Mouse (Mus musculus): ENCODE results near the gene 1700007K13Rik. TPM values are rescaled to one million over a fixed set of nuclear protein-coding genes. Genes with fewer than 3 reads are reported as not detected.

1700007K13Rik gene
- polyA plus RNA-seq, 1 experiment from 2014 or later: not detected

- Histone ChIP-seq H3K9me3 (ENCODE audit: control insufficient read depth, low read length) (no peaks in the 10 kb centered on the region), H3K9ac (ENCODE audit: low read depth, low read length) (no peak overlapping the region), H3K4me1 (ENCODE audit: control insufficient read depth, insufficient read depth, low read length) (no peaks in the 10 kb centered on the region), H3K4me2 (ENCODE audit: low read depth, low read length) (no peak overlapping the region), H3K4me3 (ENCODE audit: low read length) (no peak overlapping the region), H3K27ac (ENCODE audit: low read length) (no peak overlapping the region), H3K36me3 (ENCODE audit: control insufficient read depth, insufficient read depth, low read length) (no peaks in the 10 kb centered on the region), H3K27me3 (replicated peaks; ENCODE audit: control insufficient read depth, insufficient read depth, low read length) (no peaks in the 10 kb centered on the region)
- no peak for ATAC-seq
- WGBS: 41% methylated on average over 6 of the region's 6 CpGs
Measured at GRCm38 (mm10) chr2:28430846-28431245, 35.3 kb downstream of the 1700007K13Rik start.

- 87% methylated on average over 6 of the region's 6 CpGs for WGBS
Measured at GRCm38 (mm10) chr2:28427226-28427625, 38.9 kb downstream of the 1700007K13Rik start.

GRCm38 (mm10) chr2:28423167-28423566 is 43.0 kb downstream of the 1700007K13Rik start:
- no peak overlapping the region for H3K9ac ChIP-seq (ENCODE audit: low read depth, low read length)
- no peaks in the 10 kb centered on the region for H3K36me3 ChIP-seq (ENCODE audit: control insufficient read depth, insufficient read depth, low read length)
- no peak overlapping the region for H3K27ac ChIP-seq (ENCODE audit: low read length)
- 38% methylated on average over 3 of the region's 3 CpGs for WGBS
- ATAC-seq: no peak
- no peak overlapping the region for H3K4me3 ChIP-seq (ENCODE audit: low read length)
- no peak overlapping the region for H3K4me2 ChIP-seq (ENCODE audit: low read depth, low read length)
- H3K9me3 ChIP-seq (ENCODE audit: control insufficient read depth, low read length): no peaks in the 10 kb centered on the region
- no peaks in the 10 kb centered on the region for H3K27me3 ChIP-seq (replicated peaks; ENCODE audit: control insufficient read depth, insufficient read depth, low read length)
- no peaks in the 10 kb centered on the region for H3K4me1 ChIP-seq (ENCODE audit: control insufficient read depth, insufficient read depth, low read length)

More at GRCm38 (mm10) chr2:28427226-28427625, 38.9 kb downstream of the 1700007K13Rik start:
- no peak overlapping the region for H3K4me2 ChIP-seq (ENCODE audit: low read depth, low read length)
- H3K27ac ChIP-seq (ENCODE audit: low read length): no peak overlapping the region
- no peak for ATAC-seq
- H3K4me3 ChIP-seq (ENCODE audit: low read length): no peak overlapping the region
- no peaks in the 10 kb centered on the region for H3K36me3 ChIP-seq (ENCODE audit: control insufficient read depth, insufficient read depth, low read length)
- H3K9ac ChIP-seq (ENCODE audit: low read depth, low read length): no peak overlapping the region
- no peaks in the 10 kb centered on the region for H3K4me1 ChIP-seq (ENCODE audit: control insufficient read depth, insufficient read depth, low read length)
- no peaks in the 10 kb centered on the region for H3K27me3 ChIP-seq (replicated peaks; ENCODE audit: control insufficient read depth, insufficient read depth, low read length)
- no peaks in the 10 kb centered on the region for H3K9me3 ChIP-seq (ENCODE audit: control insufficient read depth, low read length)

- WGBS: 27% methylated on average over 4 of the region's 4 CpGs
- H3K27me3 ChIP-seq (replicated peaks; ENCODE audit: control insufficient read depth, insufficient read depth, low read length): no peaks in the 10 kb centered on the region
- no peak overlapping the region for H3K9ac ChIP-seq (ENCODE audit: low read depth, low read length)
- H3K4me1 ChIP-seq (ENCODE audit: control insufficient read depth, insufficient read depth, low read length): no peaks in the 10 kb centered on the region
- H3K9me3 ChIP-seq (ENCODE audit: control insufficient read depth, low read length): no peaks in the 10 kb centered on the region
- no peak for ATAC-seq
- H3K27ac ChIP-seq (ENCODE audit: low read length): no peak overlapping the region
- H3K4me3 ChIP-seq (ENCODE audit: low read length): no peak overlapping the region
- no peak overlapping the region for H3K4me2 ChIP-seq (ENCODE audit: low read depth, low read length)
- H3K36me3 ChIP-seq (ENCODE audit: control insufficient read depth, insufficient read depth, low read length): no peaks in the 10 kb centered on the region
Measured at GRCm38 (mm10) chr2:28419898-28420297, 46.2 kb downstream of the 1700007K13Rik start.

- H3K27me3 ChIP-seq (replicated peaks; ENCODE audit: control insufficient read depth, insufficient read depth, low read length): no peaks in the 10 kb centered on the region
- no peaks in the 10 kb centered on the region for H3K9me3 ChIP-seq (ENCODE audit: control insufficient read depth, low read length)
- no peak overlapping the region for H3K4me3 ChIP-seq (ENCODE audit: low read length)
- WGBS: 43% methylated on average over 2 of the region's 2 CpGs
- no peak overlapping the region for H3K4me2 ChIP-seq (ENCODE audit: low read depth, low read length)
- H3K36me3 ChIP-seq (ENCODE audit: control insufficient read depth, insufficient read depth, low read length): no peaks in the 10 kb centered on the region
- H3K9ac ChIP-seq (ENCODE audit: low read depth, low read length): no peak overlapping the region
- ATAC-seq: peak; percentile 44; the same call in 1 of the 2 replicates
- H3K4me1 ChIP-seq (ENCODE audit: control insufficient read depth, insufficient read depth, low read length): no peaks in the 10 kb centered on the region
- H3K27ac ChIP-seq (ENCODE audit: low read length): no peak overlapping the region
Measured at GRCm38 (mm10) chr2:28418034-28418433, 48.1 kb downstream of the 1700007K13Rik start.

GRCm38 (mm10) chr2:28416511-28416910 is 49.6 kb downstream of the 1700007K13Rik start:
- WGBS: 92% methylated on average over 1 of the region's 1 CpGs
- no peak overlapping the region for H3K4me2 ChIP-seq (ENCODE audit: low read depth, low read length)

GRCm38 (mm10) chr2:28415387-28416024 is 50.6 kb downstream of the 1700007K13Rik start:
- H3K27ac ChIP-seq (ENCODE audit: low read length): no peak overlapping the region
- no peaks in the 10 kb centered on the region for H3K27me3 ChIP-seq (replicated peaks; ENCODE audit: control insufficient read depth, insufficient read depth, low read length)
- no peaks in the 10 kb centered on the region for H3K9me3 ChIP-seq (ENCODE audit: control insufficient read depth, low read length)
- H3K4me2 ChIP-seq (ENCODE audit: low read depth, low read length): no peak overlapping the region
- ATAC-seq: no peak
- no peaks in the 10 kb centered on the region for H3K36me3 ChIP-seq (ENCODE audit: control insufficient read depth, insufficient read depth, low read length)
- no peaks in the 10 kb centered on the region for H3K4me1 ChIP-seq (ENCODE audit: control insufficient read depth, insufficient read depth, low read length)
- H3K4me3 ChIP-seq (ENCODE audit: low read length): no peak overlapping the region
- no peak overlapping the region for H3K9ac ChIP-seq (ENCODE audit: low read depth, low read length)
- 65% methylated on average over 10 of the region's 10 CpGs for WGBS

More at GRCm38 (mm10) chr2:28416511-28416910, 49.6 kb downstream of the 1700007K13Rik start:
- no peak for ATAC-seq
- H3K9me3 ChIP-seq (ENCODE audit: control insufficient read depth, low read length): no peaks in the 10 kb centered on the region
- no peak overlapping the region for H3K9ac ChIP-seq (ENCODE audit: low read depth, low read length)
- no peaks in the 10 kb centered on the region for H3K27me3 ChIP-seq (replicated peaks; ENCODE audit: control insufficient read depth, insufficient read depth, low read length)
- H3K27ac ChIP-seq (ENCODE audit: low read length): no peak overlapping the region
- H3K36me3 ChIP-seq (ENCODE audit: control insufficient read depth, insufficient read depth, low read length): no peaks in the 10 kb centered on the region
- H3K4me3 ChIP-seq (ENCODE audit: low read length): no peak overlapping the region
- no peaks in the 10 kb centered on the region for H3K4me1 ChIP-seq (ENCODE audit: control insufficient read depth, insufficient read depth, low read length)

GRCm38 (mm10) chr2:28414757-28415137 is 51.4 kb downstream of the 1700007K13Rik start:
- no peak for ATAC-seq

GRCm38 (mm10) chr2:28414116-28414756 is 51.9 kb downstream of the 1700007K13Rik start:
- 85% methylated on average over 5 of the region's 5 CpGs for WGBS
- H3K27ac ChIP-seq (ENCODE audit: low read length): no peak overlapping the region

More at GRCm38 (mm10) chr2:28414757-28415137, 51.4 kb downstream of the 1700007K13Rik start:
- WGBS: 93% methylated on average over 5 of the region's 5 CpGs
- Histone ChIP-seq H3K27ac (ENCODE audit: low read length) (no peak overlapping the region), H3K4me3 (ENCODE audit: low read length) (no peak overlapping the region), H3K36me3 (ENCODE audit: control insufficient read depth, insufficient read depth, low read length) (no peaks in the 10 kb centered on the region), H3K9me3 (ENCODE audit: control insufficient read depth, low read length) (no peaks in the 10 kb centered on the region), H3K4me2 (ENCODE audit: low read depth, low read length) (no peak overlapping the region), H3K27me3 (replicated peaks; ENCODE audit: control insufficient read depth, insufficient read depth, low read length) (no peaks in the 10 kb centered on the region), H3K4me1 (ENCODE audit: control insufficient read depth, insufficient read depth, low read length) (no peaks in the 10 kb centered on the region), H3K9ac (ENCODE audit: low read depth, low read length) (no peak overlapping the region)

More at GRCm38 (mm10) chr2:28414116-28414756, 51.9 kb downstream of the 1700007K13Rik start:
- H3K4me3 ChIP-seq (ENCODE audit: low read length): no peak overlapping the region
- H3K4me2 ChIP-seq (ENCODE audit: low read depth, low read length): no peak overlapping the region
- no peak overlapping the region for H3K9ac ChIP-seq (ENCODE audit: low read depth, low read length)
- no peaks in the 10 kb centered on the region for H3K36me3 ChIP-seq (ENCODE audit: control insufficient read depth, insufficient read depth, low read length)
- H3K4me1 ChIP-seq (ENCODE audit: control insufficient read depth, insufficient read depth, low read length): no peaks in the 10 kb centered on the region
- no peaks in the 10 kb centered on the region for H3K27me3 ChIP-seq (replicated peaks; ENCODE audit: control insufficient read depth, insufficient read depth, low read length)
- ATAC-seq: no peak
- no peaks in the 10 kb centered on the region for H3K9me3 ChIP-seq (ENCODE audit: control insufficient read depth, low read length)

All from intestine, embryonic 16.5 days (tissue).